Mouse (Mus musculus): Measurements from ENCODE around the gene 1700037C18Rik. TPM values are rescaled to one million over a fixed set of nuclear protein-coding genes. Genes with fewer than 3 reads are reported as not detected.

1700037C18Rik gene
- polyA plus RNA-seq, 1 experiment from 2014 or later: 7.9 TPM

DNA sequence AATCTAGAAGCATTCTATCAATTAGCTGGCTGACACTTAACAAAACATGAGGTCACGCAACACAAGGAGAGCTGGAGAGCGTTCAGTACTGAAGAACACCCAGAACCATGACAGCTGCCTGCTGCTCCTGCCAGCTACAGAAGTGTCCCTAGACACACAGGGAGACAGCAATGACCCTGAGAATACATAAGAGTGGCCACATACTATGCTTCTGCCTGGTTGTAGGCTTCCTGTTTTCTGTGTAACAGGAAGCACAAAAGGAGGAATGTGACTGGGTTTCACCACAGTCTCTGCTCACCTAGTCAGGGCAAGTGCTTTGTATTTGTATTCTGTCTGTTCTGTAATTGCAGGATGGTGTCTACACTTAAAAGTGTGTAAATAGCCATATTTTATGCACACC is 12.3 kb upstream of the 1700037C18Rik start:
- 95% methylated on average over 2 of the region's 2 CpGs for WGBS
- ATAC-seq (ENCODE audit: low FRiP score, low TSS enrichment): no peak
- Histone ChIP-seq H3K4me3 (ENCODE audit: low read length) (no peak overlapping the region), H3K9me3 (ENCODE audit: low read length) (no peaks in the 10 kb centered on the region), H3K27ac (ENCODE audit: low read length) (no peak overlapping the region), H3K36me3 (ENCODE audit: insufficient read depth, low read length) (peaks cover 32% of the 10 kb centered on the region; the same call in 1 of the 2 replicates), H3K9ac (replicated peaks; ENCODE audit: low read length) (no peak overlapping the region), H3K4me1 (ENCODE audit: insufficient read depth, low read length) (no peaks in the 10 kb centered on the region), H3K27me3 (ENCODE audit: insufficient read depth, low read length) (no peaks in the 10 kb centered on the region), H3K4me2 (replicated peaks; ENCODE audit: low read depth, low read length) (no peak overlapping the region)

DNA sequence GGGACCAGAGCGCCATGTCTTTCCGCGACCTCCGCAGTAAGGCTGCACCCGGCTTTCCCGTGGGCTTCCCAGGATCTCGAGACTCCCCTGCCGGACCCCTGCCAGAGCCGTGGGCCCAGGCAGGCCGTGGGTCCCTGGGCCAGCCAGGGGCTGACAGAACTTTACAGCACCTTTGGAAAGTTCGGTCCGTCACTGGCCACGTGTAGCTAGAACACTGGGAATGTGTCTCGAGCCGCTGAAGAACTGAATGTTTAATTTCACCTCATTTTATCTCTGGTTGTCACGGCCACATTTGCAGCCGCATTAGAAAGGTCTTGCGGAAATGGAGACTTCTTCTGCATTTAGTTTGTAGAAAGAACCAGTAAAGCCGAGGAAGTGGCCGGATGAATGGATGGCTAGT is 629 bp upstream of the 1700037C18Rik start:
- H3K27me3 ChIP-seq (ENCODE audit: insufficient read depth, low read length): no peaks in the 10 kb centered on the region
- WGBS: 6% methylated on average over 20 of the region's 20 CpGs
- peak overlapping the region; percentile 79 for H3K9ac ChIP-seq (replicated peaks; ENCODE audit: low read length)
- peaks cover 39% of the 10 kb centered on the region for H3K36me3 ChIP-seq (ENCODE audit: insufficient read depth, low read length)
- peak overlapping the region; percentile 79; the same call in 1 of the 2 replicates for H3K27ac ChIP-seq (ENCODE audit: low read length)
- ATAC-seq (ENCODE audit: low FRiP score, low TSS enrichment): no peak
- H3K4me2 ChIP-seq (replicated peaks; ENCODE audit: low read depth, low read length): peak overlapping the region; percentile 73
- H3K9me3 ChIP-seq (ENCODE audit: low read length): no peaks in the 10 kb centered on the region
- peak overlapping the region; percentile 71 for H3K4me3 ChIP-seq (ENCODE audit: low read length)
- peaks cover 6% of the 10 kb centered on the region for H3K4me1 ChIP-seq (ENCODE audit: insufficient read depth, low read length)

DNA sequence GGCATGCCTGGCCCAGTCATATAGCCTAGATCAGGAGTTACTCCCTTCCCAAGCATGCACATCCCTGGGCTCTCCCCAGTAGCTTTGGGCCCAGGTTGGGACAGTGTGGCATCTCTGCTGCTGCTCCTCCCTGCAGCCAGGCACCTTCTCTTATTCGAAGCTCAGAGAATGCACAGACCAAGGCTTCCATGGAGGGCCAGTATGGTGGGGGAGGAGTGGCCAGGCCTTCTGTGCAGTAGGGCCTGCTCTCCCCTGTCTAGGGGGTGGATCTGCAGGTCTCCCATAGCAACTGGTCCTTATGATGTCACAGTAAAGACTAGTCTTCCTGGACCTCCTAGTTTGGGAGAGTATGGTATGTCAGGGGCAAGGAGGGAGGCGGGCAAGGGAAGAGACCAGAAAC is 1.0 kb downstream of the 1700037C18Rik start:
- no peaks in the 10 kb centered on the region for H3K27me3 ChIP-seq (ENCODE audit: insufficient read depth, low read length)
- H3K9me3 ChIP-seq (ENCODE audit: low read length): no peaks in the 10 kb centered on the region
- peaks cover 6% of the 10 kb centered on the region for H3K4me1 ChIP-seq (ENCODE audit: insufficient read depth, low read length)
- H3K27ac ChIP-seq (ENCODE audit: low read length): no peak overlapping the region
- no peak overlapping the region for H3K4me2 ChIP-seq (replicated peaks; ENCODE audit: low read depth, low read length)
- H3K9ac ChIP-seq (replicated peaks; ENCODE audit: low read length): no peak overlapping the region
- no peak for ATAC-seq (ENCODE audit: low FRiP score, low TSS enrichment)
- 72% methylated on average over 2 of the region's 2 CpGs for WGBS
- no peak overlapping the region for H3K4me3 ChIP-seq (ENCODE audit: low read length)
- peaks cover 40% of the 10 kb centered on the region for H3K36me3 ChIP-seq (ENCODE audit: insufficient read depth, low read length)

DNA sequence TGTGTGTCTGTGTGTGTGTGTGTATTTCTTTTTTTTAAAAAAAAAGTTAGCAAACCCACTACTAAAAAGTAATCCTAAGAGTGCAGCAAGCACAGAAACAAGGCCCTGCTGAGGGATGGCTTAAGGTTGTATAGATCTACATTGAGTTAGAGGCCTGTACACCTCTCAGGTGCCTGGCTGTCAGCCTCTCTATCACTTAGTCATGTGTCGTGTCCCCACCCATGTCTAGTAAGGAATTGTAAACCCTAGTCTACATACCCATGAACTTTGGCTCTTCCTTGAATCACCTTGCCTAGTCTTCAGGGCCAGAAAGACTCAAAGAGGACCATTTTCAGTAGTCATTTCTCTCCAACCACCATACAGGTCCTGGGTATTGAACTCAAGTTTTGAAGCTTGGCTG is 11.9 kb downstream of the 1700037C18Rik start:
- Histone ChIP-seq H3K4me2 (replicated peaks; ENCODE audit: low read depth, low read length) (no peak overlapping the region), H3K4me3 (ENCODE audit: low read length) (no peak overlapping the region), H3K27ac (ENCODE audit: low read length) (no peak overlapping the region), H3K27me3 (ENCODE audit: insufficient read depth, low read length) (no peaks in the 10 kb centered on the region), H3K9ac (replicated peaks; ENCODE audit: low read length) (no peak overlapping the region), H3K9me3 (ENCODE audit: low read length) (no peaks in the 10 kb centered on the region), H3K36me3 (ENCODE audit: insufficient read depth, low read length) (peaks cover 38% of the 10 kb centered on the region), H3K4me1 (ENCODE audit: insufficient read depth, low read length) (0 out of 2 replicates have a peak, but pooled peaks cover 8% of the 10 kb centered on the region)
- ATAC-seq (ENCODE audit: low FRiP score, low TSS enrichment): no peak
- WGBS: 97% methylated on average over 1 of the region's 1 CpGs

DNA sequence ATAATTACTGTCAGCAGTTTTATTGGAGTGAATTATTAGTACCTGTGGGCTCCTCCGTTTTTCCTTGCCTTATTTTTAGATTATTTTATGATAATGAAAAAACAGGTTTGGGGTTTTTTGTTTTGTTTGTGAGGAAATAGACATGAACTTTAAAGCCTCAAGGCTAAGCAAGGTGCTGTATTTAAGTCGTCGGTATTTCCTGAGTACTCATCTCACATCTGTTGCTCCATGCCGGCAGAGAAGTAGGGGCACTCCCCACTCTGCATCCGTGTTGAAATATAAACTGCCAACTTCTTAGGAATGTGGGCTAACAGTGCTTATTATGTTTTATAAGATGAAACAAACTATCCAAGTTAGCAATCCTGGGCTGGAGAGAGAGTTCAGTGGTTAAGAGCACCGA is 12.4 kb downstream of the 1700037C18Rik start:
- H3K4me1 ChIP-seq (ENCODE audit: insufficient read depth, low read length): 0 out of 2 replicates have a peak, but pooled peaks cover 8% of the 10 kb centered on the region
- H3K36me3 ChIP-seq (ENCODE audit: insufficient read depth, low read length): peaks cover 33% of the 10 kb centered on the region
- no peak overlapping the region for H3K4me3 ChIP-seq (ENCODE audit: low read length)
- H3K9me3 ChIP-seq (ENCODE audit: low read length): no peaks in the 10 kb centered on the region
- WGBS: 78% methylated on average over 6 of the region's 6 CpGs
- no peaks in the 10 kb centered on the region for H3K27me3 ChIP-seq (ENCODE audit: insufficient read depth, low read length)
- no peak for ATAC-seq (ENCODE audit: low FRiP score, low TSS enrichment)
- H3K9ac ChIP-seq (replicated peaks; ENCODE audit: low read length): no peak overlapping the region
- no peak overlapping the region for H3K4me2 ChIP-seq (replicated peaks; ENCODE audit: low read depth, low read length)
- no peak overlapping the region for H3K27ac ChIP-seq (ENCODE audit: low read length)

DNA sequence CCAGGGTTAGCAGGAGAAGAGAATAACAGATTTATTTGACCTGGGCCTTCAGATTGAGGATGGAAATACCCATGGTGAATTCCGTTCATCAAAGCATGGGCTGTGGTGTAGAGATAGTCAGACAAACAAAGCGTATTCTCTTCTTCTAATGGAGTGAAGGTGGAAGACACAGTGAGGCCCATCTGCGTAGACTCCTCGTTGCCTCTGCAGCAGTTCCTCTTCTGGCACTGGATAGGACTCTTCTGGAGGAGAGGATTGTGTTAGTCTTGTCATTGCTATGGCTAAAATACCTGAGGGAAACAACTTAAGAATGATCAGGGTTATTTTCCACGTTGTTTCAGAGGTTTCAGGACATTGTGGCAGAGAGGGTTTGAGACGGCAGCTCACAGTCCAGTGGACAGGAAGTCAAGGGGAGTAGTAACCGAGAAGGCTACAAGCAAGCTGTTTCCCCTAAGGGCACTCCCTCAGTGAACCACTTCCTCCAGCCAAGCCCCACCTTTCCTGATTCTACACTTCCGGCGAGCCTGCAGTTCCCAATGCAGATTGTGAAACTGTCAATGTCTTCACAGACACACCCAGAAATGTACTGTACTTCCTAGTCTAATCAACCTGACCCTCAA is 13.2 kb downstream of the 1700037C18Rik start:
- 66% methylated on average over 9 of the region's 9 CpGs for WGBS
- H3K36me3 ChIP-seq (ENCODE audit: insufficient read depth, low read length): peaks cover 25% of the 10 kb centered on the region
- peak; percentile 73; the same call in 1 of the 2 replicates for ATAC-seq (ENCODE audit: low FRiP score, low TSS enrichment)

DNA sequence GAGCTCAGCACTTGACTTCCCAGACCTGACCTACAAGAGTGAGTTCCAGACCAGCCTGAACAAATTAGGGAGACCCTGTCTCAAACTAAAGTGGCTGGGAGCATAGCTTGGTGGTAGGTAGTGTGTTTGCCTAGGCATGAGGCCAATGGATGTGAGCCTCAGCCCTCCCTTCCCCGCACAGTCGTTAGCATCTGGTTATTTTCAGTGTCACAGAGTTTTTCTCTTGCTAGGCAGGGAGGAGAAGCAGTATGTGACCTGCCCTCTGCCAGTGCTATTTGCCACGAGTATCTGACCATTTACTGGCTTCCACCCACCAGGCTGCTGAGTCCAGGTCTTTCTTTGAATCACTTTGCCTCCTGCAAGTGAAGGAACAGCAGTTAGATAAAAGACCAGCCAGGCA is 14.8 kb downstream of the 1700037C18Rik start:
- Histone ChIP-seq H3K9ac (replicated peaks; ENCODE audit: low read length) (no peak overlapping the region), H3K4me2 (replicated peaks; ENCODE audit: low read depth, low read length) (no peak overlapping the region), H3K4me1 (ENCODE audit: insufficient read depth, low read length) (0 out of 2 replicates have a peak, but pooled peaks cover 8% of the 10 kb centered on the region), H3K4me3 (ENCODE audit: low read length) (no peak overlapping the region), H3K9me3 (ENCODE audit: low read length) (no peaks in the 10 kb centered on the region), H3K36me3 (ENCODE audit: insufficient read depth, low read length) (peaks cover 10% of the 10 kb centered on the region), H3K27ac (ENCODE audit: low read length) (no peak overlapping the region), H3K27me3 (ENCODE audit: insufficient read depth, low read length) (no peaks in the 10 kb centered on the region)
- WGBS: 61% methylated on average over 3 of the region's 3 CpGs
- ATAC-seq (ENCODE audit: low FRiP score, low TSS enrichment): no peak

More for the DNA sequence above, 13.2 kb downstream of the 1700037C18Rik start:
- H3K27ac ChIP-seq (ENCODE audit: low read length): peak overlapping the region; percentile 36
- 0 out of 2 replicates have a peak, but pooled peaks cover 8% of the 10 kb centered on the region for H3K4me1 ChIP-seq (ENCODE audit: insufficient read depth, low read length)
- no peaks in the 10 kb centered on the region for H3K27me3 ChIP-seq (ENCODE audit: insufficient read depth, low read length)
- H3K4me2 ChIP-seq (replicated peaks; ENCODE audit: low read depth, low read length): peak overlapping the region; percentile 14; the same call in 1 of the 2 replicates
- no peak overlapping the region for H3K9ac ChIP-seq (replicated peaks; ENCODE audit: low read length)
- no peak overlapping the region for H3K4me3 ChIP-seq (ENCODE audit: low read length)
- H3K9me3 ChIP-seq (ENCODE audit: low read length): no peaks in the 10 kb centered on the region

DNA sequence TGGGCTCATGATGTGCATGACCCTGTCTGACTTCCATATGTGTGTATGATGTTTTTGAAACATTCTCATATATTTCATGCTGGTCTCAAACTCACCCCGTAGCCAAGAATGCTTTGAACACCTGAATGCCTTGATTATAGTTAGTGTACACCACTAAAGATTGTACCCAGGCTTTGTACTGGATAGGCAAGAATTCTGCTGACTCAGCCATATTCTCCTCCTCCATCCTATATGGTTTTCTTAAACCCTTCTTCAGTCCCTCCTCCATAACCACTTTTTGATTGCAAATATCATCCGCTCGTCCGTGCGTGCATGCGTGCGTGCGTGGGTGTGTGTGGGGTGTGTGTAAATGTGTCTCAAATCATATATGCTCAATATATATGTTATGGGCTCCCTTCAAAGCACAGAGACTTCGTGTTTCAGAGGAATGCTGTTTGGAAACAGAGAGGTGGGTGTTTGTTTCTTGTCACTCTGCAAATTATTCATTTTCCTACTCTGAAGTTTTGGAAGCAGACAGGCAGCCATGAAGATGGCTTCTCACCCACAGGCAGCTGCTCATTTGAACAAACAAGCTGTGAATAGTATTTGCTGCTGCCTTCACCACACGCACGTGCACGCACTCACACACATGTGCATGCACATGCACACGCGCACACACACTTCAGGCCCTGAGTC is 16.7 kb downstream of the 1700037C18Rik start:
- Histone ChIP-seq H3K36me3 (ENCODE audit: insufficient read depth, low read length) (peaks cover 5% of the 10 kb centered on the region; the same call in 1 of the 2 replicates), H3K27me3 (ENCODE audit: insufficient read depth, low read length) (no peaks in the 10 kb centered on the region), H3K4me1 (ENCODE audit: insufficient read depth, low read length) (0 out of 2 replicates have a peak, but pooled peaks cover 8% of the 10 kb centered on the region), H3K4me3 (ENCODE audit: low read length) (no peak overlapping the region), H3K9ac (replicated peaks; ENCODE audit: low read length) (no peak overlapping the region), H3K27ac (ENCODE audit: low read length) (no peak overlapping the region), H3K9me3 (ENCODE audit: low read length) (no peaks in the 10 kb centered on the region), H3K4me2 (replicated peaks; ENCODE audit: low read depth, low read length) (no peak overlapping the region)
- 85% methylated on average over 14 of the region's 14 CpGs for WGBS
- ATAC-seq (ENCODE audit: low FRiP score, low TSS enrichment): no peak

DNA sequence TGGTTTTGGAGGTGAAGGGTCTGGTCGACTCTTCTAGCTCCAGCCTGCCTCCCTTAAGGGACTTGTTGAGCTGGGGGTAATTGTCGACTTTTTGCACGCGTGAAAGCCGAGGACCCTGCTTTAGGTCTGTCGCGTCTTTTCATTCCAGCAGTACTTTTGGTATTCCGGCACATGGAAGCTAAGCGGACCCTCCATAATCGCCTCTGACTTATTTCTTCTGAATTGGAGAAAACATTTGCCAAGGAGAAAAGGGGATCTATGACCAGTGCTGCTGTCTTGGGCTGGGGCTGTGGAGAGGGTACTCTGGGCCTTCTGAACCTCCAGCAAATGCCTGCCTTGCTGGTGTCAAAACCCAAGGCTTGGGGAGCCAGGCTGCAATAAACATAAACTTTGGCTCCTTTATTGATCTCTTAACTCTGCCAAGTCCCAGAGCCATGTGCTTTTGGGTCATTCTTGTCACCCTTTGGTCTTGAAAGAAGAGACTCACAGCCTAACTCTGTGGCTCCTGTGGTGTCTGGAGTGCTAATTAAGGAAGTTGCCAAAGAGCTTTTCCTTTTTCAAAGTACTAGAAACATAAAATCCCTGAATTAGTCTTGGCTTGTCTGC is 23.3 kb downstream of the 1700037C18Rik start:
- Histone ChIP-seq H3K36me3 (ENCODE audit: insufficient read depth, low read length) (no peaks in the 10 kb centered on the region), H3K9ac (replicated peaks; ENCODE audit: low read length) (peak overlapping the region; percentile 91), H3K4me2 (replicated peaks; ENCODE audit: low read depth, low read length) (peak overlapping the region; percentile 72), H3K27me3 (ENCODE audit: insufficient read depth, low read length) (no peaks in the 10 kb centered on the region), H3K4me3 (ENCODE audit: low read length) (peak overlapping the region; percentile 72), H3K27ac (ENCODE audit: low read length) (peak overlapping the region; percentile 74; the same call in 1 of the 2 replicates), H3K4me1 (ENCODE audit: insufficient read depth, low read length) (peaks cover 12% of the 10 kb centered on the region), H3K9me3 (ENCODE audit: low read length) (no peaks in the 10 kb centered on the region)
- WGBS: 1% methylated on average over 10 of the region's 10 CpGs
- peak; percentile 18 for ATAC-seq (ENCODE audit: low FRiP score, low TSS enrichment)

All from kidney, embryonic 16.5 days (tissue).